Mouse (Mus musculus) MEL (cell line): ENCODE data around the gene Btbd11. TPM values are rescaled to one million over a fixed set of nuclear protein-coding genes. Genes with fewer than 3 reads are reported as not detected.

ENCODE experiments used
- DNase-seq: peaks from one replicate; pipeline ENCODE4 v3.0.0; 2011; ENCODE audit warnings: low read depth, low spot score
- H3K27ac ChIP-seq: 2 replicates; pipeline ENCODE4 v1.5.1; 2012; ENCODE audit warnings: low read depth, mild to moderate bottlenecking, control low read depth, low read length, moderate library complexity; ENCODE audit not compliant: control insufficient read depth
- H3K27me3 ChIP-seq, 2 experiments: fragments of 150-350 bp in 1 of 2; sonication (generic) in 1 of 2; 2 replicates each; pipeline ENCODE4 v1.6.1; 2012; ENCODE audit warnings: low read length in 2 of 2, mild to moderate bottlenecking in 2 of 2, improper control_type of control experiment in 1 of 2, moderate library complexity in 1 of 2; ENCODE audit not compliant: insufficient read depth in 2 of 2, control insufficient read depth in 1 of 2
- H3K36me3 ChIP-seq, 2 experiments: 2 replicates each; pipeline ENCODE4 v1.6.1; 2012 to 2014; ENCODE audit warnings: low read length in 2 of 2, improper control_type of control experiment in 1 of 2, inconsistent platforms in 1 of 2, mild to moderate bottlenecking in 1 of 2; ENCODE audit not compliant: insufficient read depth in 2 of 2, control insufficient read depth in 1 of 2
- H3K4me1 ChIP-seq, 2 experiments: fragments of 150-350 bp in 1 of 2; sonication (generic) in 1 of 2; 2 replicates each; pipeline ENCODE4 v1.6.1; 2012; ENCODE audit warnings: low read length in 2 of 2, improper control_type of control experiment in 1 of 2, mild to moderate bottlenecking in 1 of 2; ENCODE audit not compliant: insufficient read depth in 2 of 2, control insufficient read depth in 1 of 2
- H3K4me3 ChIP-seq, 2 experiments: fragments of 150-350 bp in 1 of 2; sonication (generic) in 1 of 2; 2 replicates each; pipeline ENCODE4 v1.5.1; 2012; ENCODE audit warnings: low read depth in 2 of 2, low read length in 2 of 2, mild to moderate bottlenecking in 2 of 2, moderate library complexity in 2 of 2, control low read depth in 1 of 2, improper control_type of control experiment in 1 of 2; ENCODE audit not compliant: control insufficient read depth in 1 of 2, insufficient read depth in 1 of 2
- H3K79me2 ChIP-seq: 2 replicates; pipeline ENCODE4 v1.6.1; 2012; ENCODE audit warnings: mild to moderate bottlenecking, low read length, moderate library complexity; ENCODE audit not compliant: control insufficient read depth, poor library complexity, insufficient read depth
- H3K9ac ChIP-seq: 2 replicates; pipeline ENCODE4 v1.6.1; 2012; ENCODE audit warnings: low read depth, mild to moderate bottlenecking, control low read depth, low read length, moderate library complexity; ENCODE audit not compliant: control insufficient read depth, poor library complexity, severe bottlenecking
- H3K9me3 ChIP-seq: fragments of 150-350 bp; sonication (generic); replicated peaks from 2 replicates; pipeline ENCODE4 v1.6.1; 2012; ENCODE audit warnings: mild to moderate bottlenecking, low read length, improper control_type of control experiment, moderate library complexity; ENCODE audit not compliant: insufficient read depth
- BHLHE40 ChIP-seq: IDR thresholded peaks from 2 replicates; pipeline ENCODE4 v1.6.1; 2012; ENCODE audit warnings: low read depth, mild to moderate bottlenecking, inconsistent platforms, low read length, improper control_type of control experiment, borderline replicate concordance
- CHD1 ChIP-seq: IDR thresholded peaks from 2 replicates; pipeline ENCODE4 v1.6.1; 2012; ENCODE audit warnings: low read depth, mild to moderate bottlenecking, inconsistent platforms, low read length, improper control_type of control experiment
- E2F4 ChIP-seq: IDR thresholded peaks from 2 replicates; pipeline ENCODE4 v1.6.1; 2011; ENCODE audit warnings: low read depth, low read length, improper control_type of control experiment, borderline replicate concordance
- EP300 ChIP-seq, 2 experiments: IDR thresholded peaks; 2 replicates each; pipeline ENCODE4 v1.6.1; 2011; ENCODE audit warnings: improper control_type of control experiment in 2 of 2, low read length in 2 of 2, low read depth in 1 of 2, mild to moderate bottlenecking in 1 of 2
- ETS1 ChIP-seq: IDR thresholded peaks from 2 replicates; pipeline ENCODE4 v1.6.1; 2012; ENCODE audit warnings: low read depth, mild to moderate bottlenecking, inconsistent platforms, low read length, improper control_type of control experiment, moderate library complexity
- GATA1 ChIP-seq: IDR thresholded peaks from 2 replicates; pipeline ENCODE4 v1.6.1; 2011; ENCODE audit warnings: low read depth, low read length, improper control_type of control experiment
- MAX ChIP-seq: IDR thresholded peaks from 2 replicates; pipeline ENCODE4 v1.6.1; 2011; ENCODE audit warnings: low read length, improper control_type of control experiment
- NRF1 ChIP-seq: IDR thresholded peaks from 2 replicates; pipeline ENCODE4 v1.6.1; 2014; ENCODE audit warnings: low read depth, mild to moderate bottlenecking, inconsistent platforms, low read length, improper control_type of control experiment, moderate library complexity; ENCODE audit not compliant: poor library complexity, insufficient read depth, severe bottlenecking
- POLR2A ChIP-seq, 2 experiments: IDR thresholded peaks; 2 replicates each; pipeline ENCODE4 v1.6.1; 2011 to 2012; ENCODE audit warnings: low read length in 2 of 2, mild to moderate bottlenecking in 2 of 2, control low read depth in 1 of 2, improper control_type of control experiment in 1 of 2, low read depth in 1 of 2, moderate library complexity in 1 of 2; ENCODE audit not compliant: control insufficient read depth in 1 of 2, insufficient read depth in 1 of 2, poor library complexity in 1 of 2
- SIN3A ChIP-seq: IDR thresholded peaks from 2 replicates; pipeline ENCODE4 v1.6.1; 2012; ENCODE audit warnings: low read length, improper control_type of control experiment, inconsistent platforms
- UBTF ChIP-seq: IDR thresholded peaks from 2 replicates; pipeline ENCODE4 v1.6.1; 2012; ENCODE audit warnings: low read depth, mild to moderate bottlenecking, inconsistent platforms, low read length, improper control_type of control experiment, moderate library complexity, borderline replicate concordance; ENCODE audit not compliant: insufficient read depth
- USF1 ChIP-seq: IDR thresholded peaks from 2 replicates; pipeline ENCODE4 v1.6.1; 2014; ENCODE audit warnings: low read depth, mild to moderate bottlenecking, inconsistent platforms, low read length, improper control_type of control experiment, moderate library complexity
- ZNF384 ChIP-seq: IDR thresholded peaks from 2 replicates; pipeline ENCODE4 v1.6.1; 2012; ENCODE audit warnings: low read depth, mild to moderate bottlenecking, inconsistent platforms, low read length, improper control_type of control experiment
- polyA plus RNA-seq, 2 experiments: library from polyadenylated mRNA; stranded (reverse) in 1 of 2; unstranded in 1 of 2; fragments of >175 nt in 1 of 2; fragments of >200 nt in 1 of 2; gene quantifications; 2 replicates each; pipeline versions ENCODE4 v1.2.1 to v1.2.4; 2012; ENCODE audit warnings: low replicate concordance in 2 of 2, low read depth in 1 of 2; ENCODE audit not compliant: insufficient read length in 2 of 2, insufficient read depth in 1 of 2, missing spikeins in 1 of 2
- total RNA-seq: library from RNA; depleted of rRNA; stranded (reverse); fragments of 300-350 nt; gene quantifications from 2 replicates; pipeline ENCODE4 v1.2.3, GENCODE M21; 2012

Gene Btbd11
- total and polyA plus RNA-seq, 3 experiments: not detected

DNA sequence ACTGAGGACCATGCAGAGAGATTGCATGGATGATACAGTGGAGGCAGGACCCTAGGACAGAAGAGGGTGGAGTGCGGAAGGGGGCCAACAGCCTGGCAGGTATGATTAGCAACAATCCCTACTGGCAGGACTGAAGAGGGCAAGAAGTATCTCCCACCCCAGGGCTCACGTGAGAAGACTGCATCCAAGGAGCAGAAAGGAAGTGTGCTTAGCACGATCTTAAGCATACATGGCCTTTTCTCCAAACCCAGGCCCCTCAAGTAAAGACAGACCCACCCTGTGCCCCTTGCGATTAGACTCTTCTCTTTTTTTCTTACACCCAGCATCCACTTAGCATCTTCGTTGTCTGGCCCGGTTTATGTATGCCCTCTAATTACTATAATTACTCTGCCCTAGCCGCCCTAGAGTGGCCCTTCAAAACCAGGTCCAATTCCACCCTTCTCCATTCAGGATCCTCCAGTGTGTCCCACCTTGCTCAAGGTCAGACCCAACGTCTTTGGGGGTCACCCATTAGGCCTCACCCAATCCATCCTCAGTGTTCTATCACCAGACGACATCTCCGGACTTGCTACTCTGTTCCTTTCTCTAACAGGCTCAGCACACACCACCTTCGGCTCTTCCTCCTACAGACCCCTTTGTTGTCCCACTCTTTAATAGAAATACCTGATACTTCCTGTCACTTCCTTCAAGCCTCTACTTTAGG, 151.6 kb downstream of the Btbd11 start:
- Histone ChIP-seq H3K27me3 (no peaks in the 10 kb centered on the region), H3K36me3 (no peaks in the 10 kb centered on the region), H3K4me3 (no peak overlapping the region), H3K4me1 (no peaks in the 10 kb centered on the region), H3K27ac (no peak overlapping the region), H3K9me3 (no peaks in the 10 kb centered on the region), H3K79me2 (no peaks in the 10 kb centered on the region), H3K9ac (no peak overlapping the region)
- DNase-seq: no peak
- TF ChIP-seq BHLHE40 (no peak), USF1 (no peak), CHD1 (no peak), ETS1 (no peak)

DNA sequence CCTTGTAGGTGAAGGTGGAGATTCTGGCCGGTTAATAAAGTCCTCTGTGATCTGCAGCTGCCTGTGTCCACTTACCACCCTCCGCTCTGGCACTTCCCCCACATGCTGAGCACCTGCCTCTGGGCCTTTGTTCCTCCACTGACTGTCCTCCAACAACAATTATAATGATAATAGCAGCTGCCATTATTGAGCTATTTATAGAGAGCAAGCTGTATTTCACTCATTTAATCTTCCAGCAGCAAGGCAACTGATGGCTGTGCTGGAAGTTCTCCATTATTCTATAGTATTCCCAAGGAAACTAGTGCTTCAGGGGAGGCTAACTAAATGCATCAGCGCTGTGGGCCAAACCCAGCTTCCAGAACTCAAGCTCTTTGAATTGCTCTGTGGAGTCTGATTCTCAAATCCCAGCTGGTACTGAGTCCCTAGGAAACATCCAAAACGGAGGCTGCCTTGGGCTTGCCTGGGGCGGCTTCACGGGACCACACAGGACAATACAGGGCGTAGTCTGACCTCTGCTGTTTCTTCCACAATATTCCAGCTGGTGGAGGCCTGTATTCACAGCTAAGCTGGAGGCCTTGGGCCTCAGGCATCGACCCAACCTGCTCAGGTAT, 153.0 kb downstream of the Btbd11 start:
- no peaks in the 10 kb centered on the region for H3K9me3 ChIP-seq
- DNase-seq: no peak
- TF ChIP-seq POLR2A (IDR thresholded peaks at IDR 0.05; ENCODE audit: control insufficient read depth in 1 of 2, insufficient read depth in 1 of 2, low read depth in 1 of 2, low read length in 2 of 2, poor library complexity in 1 of 2): no peak
- TF ChIP-seq E2F4: no peak
- no peak for TF ChIP-seq GATA1
- no peak for TF ChIP-seq MAX
- no peak for TF ChIP-seq EP300 (IDR thresholded peaks at IDR 0.05; ENCODE audit: low read depth in 1 of 2, low read length in 2 of 2)
- TF ChIP-seq, all 39 proteins: peak for 0
- Histone ChIP-seq H3K36me3 (no peaks in the 10 kb centered on the region), H3K27ac (no peak overlapping the region), H3K4me3 (no peak overlapping the region), H3K79me2 (no peaks in the 10 kb centered on the region), H3K27me3 (no peaks in the 10 kb centered on the region), H3K4me1 (no peaks in the 10 kb centered on the region), H3K9ac (no peak overlapping the region)

DNA sequence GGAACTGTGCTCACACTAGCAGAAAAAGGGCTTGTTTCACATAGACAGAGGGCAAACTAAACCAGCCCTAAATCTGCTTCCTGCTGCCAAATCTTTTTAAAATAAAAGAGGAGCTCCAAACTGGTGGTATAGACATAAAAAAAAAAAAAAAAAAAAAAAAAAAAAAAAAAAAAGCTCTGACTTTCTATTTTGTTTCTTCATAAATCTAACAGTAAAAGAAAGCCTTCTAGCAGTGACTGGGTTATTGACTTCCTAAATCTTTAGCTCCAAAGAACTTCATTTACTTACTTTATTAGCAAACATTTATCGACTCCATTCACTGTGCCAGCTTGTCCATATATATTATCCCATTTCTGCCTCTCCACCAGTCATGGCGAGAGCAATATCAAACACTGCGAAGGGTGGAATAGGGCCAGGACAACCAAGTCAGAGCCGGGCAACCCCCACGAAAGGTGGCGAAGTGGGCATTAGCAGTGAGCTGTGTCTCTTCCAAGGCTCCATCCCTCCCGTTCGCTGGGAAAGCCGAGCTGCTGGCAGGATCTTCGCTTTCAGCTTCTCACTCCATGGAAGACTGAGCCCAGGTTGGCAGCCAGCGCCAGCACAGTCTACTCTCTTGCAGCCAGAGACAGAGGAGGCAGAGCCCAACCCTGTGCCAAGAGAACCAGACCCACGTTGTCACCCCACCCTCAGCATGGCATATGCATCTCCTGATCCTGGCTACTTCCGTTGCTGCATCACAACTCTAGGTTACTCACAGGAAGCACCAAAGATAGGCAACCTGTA, 153.9 kb downstream of the Btbd11 start:
- H3K79me2 ChIP-seq: no peaks in the 10 kb centered on the region
- no peak overlapping the region for H3K4me3 ChIP-seq
- no peaks in the 10 kb centered on the region for H3K27me3 ChIP-seq
- H3K9me3 ChIP-seq: no peaks in the 10 kb centered on the region
- H3K4me1 ChIP-seq: no peaks in the 10 kb centered on the region
- no peaks in the 10 kb centered on the region for H3K36me3 ChIP-seq
- TF ChIP-seq NRF1 (no peak), SIN3A (no peak), ZNF384 (no peak), UBTF (no peak)
- TF ChIP-seq, all 39 proteins: peak for 0
- Histone ChIP-seq H3K9ac (no peak overlapping the region), H3K27ac (no peak overlapping the region)
- no peak for DNase-seq
